Mouse (Mus musculus) cerebellum, adult 18-20 months (tissue): ENCODE results near the gene Gm11985.
"Not testable (repeated sequence)": the region's sequence is repeated elsewhere in the genome, so short reads cannot be mapped to it uniquely, and the experiment has no call there.

Experiments used
- DNase-seq, 2 experiments: peaks; one replicate each; pipeline ENCODE4 v3.0.0; 2021

Gene Gm11985

DNA sequence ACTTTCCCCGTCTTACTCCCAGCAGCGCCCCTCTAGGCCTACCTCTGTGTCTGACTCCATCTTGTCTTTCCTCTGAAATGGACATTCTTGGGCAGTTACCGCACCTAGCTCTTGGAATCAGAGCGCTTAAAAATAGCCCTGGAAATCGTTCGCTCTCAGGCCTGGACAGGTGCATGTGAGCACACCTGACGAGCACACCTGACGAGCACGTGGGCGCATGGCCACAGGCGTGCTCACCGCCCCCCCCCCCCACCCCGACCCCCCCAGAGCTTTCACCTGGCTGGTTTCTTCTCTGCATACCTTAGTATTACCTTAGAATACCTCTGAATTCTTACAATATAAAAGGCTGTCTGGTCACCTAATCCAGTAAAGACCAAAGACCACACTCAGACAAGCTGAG is at the start of gene Gm11985:
TSS of gene Gm11985 (minus strand) at position 101 of the 400 bp plus-strand sequence.
- DNase-seq = no peak

DNA sequence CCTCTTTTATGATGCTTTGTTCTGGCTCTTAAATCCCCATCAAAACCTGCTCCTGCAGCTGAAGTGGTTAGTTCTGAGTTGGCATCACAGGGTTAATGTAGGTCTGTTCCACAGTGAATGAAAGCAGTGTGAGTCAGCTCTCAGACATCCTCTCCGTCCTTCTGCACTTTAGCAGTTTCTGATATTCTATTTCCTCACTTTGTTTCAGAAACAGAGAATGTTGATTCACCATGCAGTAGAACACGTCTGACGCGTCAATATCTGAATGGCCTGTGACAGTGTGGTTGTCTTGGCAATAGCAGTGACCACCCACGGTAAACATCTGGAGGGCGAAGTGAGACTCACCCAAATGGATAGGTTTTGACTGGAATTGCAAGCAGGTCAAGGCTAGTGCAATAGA is 49.3 kb upstream of the Gm11985 start:
- DNase-seq = no peak

DNA sequence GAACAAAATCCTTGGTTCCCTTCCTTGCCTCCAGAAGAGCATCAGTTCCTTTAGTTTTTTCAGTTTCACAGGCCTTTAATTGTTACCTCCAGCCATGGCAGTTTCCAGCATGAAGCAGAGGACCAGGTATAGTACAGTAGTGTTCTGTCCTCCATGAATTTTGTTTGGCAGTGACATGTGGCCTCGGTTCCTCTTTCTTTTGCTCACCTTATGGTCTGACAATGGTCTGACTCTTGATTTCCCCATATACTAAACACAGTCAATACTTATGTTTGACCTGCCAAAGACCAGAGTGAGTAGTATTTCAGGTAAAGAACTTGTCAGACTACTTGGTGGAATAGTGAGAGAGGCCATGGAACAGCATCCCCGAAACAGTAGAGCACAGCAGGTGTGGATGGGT is 48.4 kb upstream of the Gm11985 start:
- no peak for DNase-seq

DNA sequence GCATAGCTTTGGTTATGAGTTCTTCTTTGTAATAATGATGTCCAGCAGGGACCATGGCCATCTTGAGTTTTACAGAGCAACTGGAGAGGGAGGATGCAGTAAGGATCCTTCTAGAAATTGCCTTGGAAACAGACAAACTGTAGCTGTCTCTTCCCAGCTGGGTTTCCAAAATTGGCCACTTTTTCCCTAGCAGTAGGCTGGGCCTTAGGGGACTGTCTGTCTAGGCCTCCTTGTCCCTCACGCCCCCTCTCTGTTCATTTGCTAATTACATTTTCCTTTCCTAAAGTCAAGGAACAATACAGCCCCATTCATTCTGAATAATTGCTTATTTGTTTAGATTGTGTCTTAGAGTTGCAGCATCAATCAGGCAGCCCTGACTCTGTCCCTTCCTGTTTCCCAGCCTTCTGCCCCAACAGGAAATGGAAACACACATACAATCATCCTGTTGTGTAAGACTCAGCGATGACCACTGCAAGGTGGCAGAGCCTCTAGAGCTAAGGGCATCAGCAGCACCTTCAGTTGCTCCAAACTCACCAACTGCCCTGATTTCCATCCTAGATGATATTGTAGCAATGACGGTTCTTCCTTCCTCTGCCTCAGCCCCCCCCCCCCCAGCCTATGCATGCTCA is 46.7 kb upstream of the Gm11985 start:
- DNase-seq = no peak

DNA sequence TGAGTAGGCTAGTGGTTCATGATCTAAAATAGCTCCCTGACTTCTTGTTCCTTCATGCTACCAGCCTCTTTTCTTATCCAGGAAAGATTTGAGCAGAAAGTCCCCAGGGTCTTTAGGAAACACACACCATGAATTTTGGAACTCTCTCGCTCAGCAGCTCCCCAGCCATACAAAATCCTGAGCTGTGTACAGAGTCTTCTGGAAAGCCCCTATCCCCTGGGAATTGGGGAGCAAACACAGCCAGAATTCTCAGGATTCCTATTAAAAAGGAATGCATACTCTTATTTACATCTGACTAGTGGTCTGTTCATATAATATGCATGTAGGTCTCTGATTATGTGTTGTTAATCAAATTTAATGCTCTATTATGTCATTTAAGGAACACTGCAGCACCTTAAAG is 46.1 kb upstream of the Gm11985 start:
- no peak for DNase-seq

DNA sequence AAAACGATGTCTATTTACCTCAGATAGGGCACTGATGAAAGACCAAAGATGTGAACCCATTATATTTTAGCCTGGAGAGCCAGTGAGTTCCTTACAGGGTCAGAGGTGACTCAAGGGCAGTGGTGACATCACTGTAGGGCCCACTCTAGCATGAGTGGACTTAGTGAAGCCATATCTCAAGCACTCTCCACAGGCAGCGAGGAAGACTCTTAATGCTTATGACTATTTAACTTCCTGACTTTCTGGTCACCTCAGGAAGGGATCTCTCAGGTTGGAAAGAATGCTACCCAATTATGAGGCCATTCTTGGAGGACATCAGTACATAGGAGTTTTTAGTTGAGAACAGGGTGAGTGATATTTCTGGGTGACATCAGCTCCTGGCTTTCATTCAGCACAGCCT is 45.0 kb upstream of the Gm11985 start:
- no peak for DNase-seq

DNA sequence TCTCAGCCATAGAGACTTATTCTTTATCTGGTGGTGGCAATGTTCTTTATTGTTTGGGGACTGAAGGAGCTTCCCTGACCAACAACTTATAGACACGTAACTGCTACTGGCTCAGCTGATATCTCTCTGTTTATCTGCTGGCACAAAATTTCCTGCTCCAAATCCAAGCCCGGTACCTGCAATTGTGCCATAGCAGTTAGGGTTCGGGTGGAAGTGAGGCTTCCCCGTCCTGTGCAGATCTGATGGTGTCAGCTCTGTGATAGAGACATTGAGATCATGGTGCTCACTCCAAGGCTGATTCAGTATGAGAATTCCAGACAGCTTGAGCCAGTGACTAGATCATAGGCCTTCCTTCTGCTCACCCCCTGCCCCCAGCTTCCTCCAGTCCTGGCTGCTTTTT is 43.6 kb upstream of the Gm11985 start:
- no peak for DNase-seq

DNA sequence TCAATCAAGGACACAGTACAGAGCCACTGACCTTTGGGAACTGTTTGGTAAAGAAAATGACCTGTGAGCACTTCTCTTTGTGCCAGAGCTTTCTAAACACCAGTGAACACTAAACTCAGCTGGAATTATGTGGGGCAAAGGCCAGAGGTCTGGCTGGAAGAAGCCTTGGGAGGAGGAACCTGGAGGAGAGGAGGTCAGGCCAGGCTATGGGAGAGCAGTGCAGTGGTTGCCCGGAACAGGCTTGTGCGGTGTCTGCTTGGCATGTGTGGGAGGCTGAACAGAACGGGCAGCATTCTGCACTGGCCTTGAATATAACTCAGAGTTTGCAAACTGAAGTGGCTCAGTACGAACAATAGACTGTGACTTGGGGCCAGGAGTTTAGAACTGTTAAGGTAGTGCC is 41.6 kb upstream of the Gm11985 start:
- no peak for DNase-seq

DNA sequence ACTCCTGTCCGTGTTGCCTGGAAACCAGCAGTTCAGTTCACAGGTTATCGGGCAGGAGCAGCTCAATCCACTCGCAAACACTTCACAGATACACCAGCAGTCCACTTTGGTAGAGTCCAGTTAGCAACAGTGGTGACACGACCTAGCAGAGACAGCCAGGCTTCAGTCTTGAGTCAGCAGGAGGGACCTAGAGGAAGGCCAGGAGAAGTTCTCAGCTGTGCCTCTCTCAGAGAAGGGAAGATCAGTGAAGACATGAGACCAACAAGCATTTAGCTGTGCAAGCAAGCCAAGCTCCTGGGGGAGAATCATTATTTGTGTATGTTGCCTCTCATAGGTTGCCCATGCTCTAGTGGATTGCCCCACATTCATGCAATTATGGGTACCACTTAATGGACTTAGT is 39.7 kb upstream of the Gm11985 start:
- no peak for DNase-seq

DNA sequence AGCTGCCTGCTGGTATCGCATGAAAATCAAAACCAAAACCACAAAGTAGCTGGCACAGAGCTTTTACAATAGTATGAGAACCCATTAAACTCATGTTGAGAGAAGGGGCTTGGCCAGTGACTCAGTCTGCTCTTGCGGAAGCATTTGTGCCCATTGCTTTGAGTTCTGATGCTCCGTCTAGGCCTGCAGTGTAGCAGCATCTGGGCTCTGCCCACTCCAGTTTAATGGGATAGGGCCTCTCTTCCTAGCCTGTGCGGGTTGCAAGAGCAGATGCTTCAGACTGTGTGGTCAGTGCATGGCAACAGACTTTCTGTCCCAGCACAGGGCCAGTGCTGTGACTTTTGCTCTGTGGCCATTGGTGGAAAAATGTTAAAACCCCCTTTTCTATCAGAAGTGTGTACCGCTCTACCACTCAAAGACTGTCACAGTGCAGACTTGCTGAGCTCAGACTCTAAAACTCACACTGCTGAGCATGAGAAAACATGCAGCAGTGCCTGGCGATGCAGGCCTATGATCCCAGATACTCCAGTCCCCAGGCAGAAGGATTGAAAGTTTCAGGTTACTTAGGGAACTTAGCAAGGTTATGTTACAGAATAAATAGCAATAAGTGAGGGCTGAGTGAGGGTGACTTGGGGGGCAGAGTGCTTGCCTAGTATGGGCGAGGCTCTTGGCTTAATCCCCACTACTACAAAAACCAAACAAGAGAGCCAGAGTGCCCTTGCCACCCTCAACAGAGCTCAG is 38.6 kb upstream of the Gm11985 start:
- DNase-seq = no peak

DNA sequence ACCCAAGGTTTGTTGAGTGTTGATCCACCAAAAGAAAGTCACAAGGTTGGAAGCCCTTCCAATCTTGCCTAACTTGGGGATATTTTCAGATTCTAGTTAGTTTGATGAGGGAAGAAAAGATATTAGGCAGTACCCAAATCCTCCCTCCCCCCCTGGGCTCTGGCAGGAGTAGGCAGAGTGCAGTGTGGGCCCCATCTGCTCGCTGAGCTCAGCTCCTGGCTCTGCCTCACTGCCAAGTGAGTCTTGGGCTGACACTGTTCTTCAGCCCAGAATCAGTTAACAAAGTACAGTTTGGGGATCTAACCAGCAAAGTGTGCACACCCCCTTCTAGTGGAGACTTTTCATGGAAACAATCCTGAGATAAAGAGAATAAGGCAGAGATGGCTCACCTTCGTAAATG is 37.8 kb upstream of the Gm11985 start:
- peak in 1 of 2 experiments; percentile 4 for DNase-seq

DNA sequence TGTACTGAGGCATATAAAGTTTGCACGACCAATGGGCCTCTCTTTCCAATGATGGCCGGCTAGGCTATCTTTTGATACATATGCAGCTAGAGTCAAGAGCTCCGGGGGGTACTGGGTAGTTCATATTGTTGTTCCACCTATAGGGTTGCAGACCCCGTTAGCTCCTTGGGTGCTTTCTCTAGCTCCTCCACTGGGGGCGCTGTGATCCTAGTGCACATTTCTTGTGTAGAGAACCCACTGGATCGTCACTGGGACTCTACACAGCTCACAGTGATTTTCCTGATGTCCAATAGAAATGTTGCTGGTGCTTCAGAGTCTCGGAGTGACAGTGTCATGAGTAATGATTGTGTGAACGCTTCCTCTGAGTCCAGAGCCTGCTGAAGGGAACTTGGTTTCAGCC is 33.5 kb upstream of the Gm11985 start:
- DNase-seq = not testable (repeated sequence)

DNA sequence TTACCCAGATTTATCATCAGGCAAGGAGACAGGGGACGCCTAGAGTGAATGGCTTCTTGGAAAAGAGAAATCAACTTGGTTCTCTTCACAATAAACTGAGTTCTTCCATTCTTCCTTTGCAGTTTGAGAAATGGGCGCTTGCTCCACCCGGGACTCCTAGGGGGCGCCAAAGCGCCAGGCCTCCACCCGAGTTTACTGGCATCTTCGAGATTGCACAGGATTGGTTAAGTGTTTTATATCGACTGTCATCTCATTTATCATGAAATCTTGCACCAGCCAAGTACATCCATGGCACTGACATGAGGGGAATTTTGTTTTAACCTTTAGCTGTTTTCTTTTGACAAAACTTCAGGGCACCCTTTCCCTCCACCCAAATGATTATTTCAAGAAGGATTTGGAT is 27.3 kb upstream of the Gm11985 start:
- peak; percentile 35 to 62 for DNase-seq

DNA sequence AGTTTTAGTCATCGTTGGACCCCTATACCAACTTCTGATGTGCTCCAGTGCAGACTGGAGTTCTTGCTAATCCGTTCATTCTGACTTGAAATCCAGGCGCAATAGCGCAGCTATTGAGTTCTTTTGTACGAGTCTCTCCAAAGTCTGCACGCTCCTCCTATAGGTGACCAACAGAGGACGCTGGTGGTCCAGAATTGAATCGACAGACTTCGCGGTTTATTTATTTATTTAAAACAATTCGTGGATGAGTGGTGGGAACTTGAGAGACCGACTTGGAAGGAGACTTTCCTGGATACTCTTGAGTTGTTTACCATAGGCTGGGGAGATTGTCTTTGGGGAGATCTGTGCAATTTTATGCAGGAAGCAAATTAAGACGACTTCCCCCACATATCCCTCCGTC is 26.4 kb upstream of the Gm11985 start:
- no peak for DNase-seq

DNA sequence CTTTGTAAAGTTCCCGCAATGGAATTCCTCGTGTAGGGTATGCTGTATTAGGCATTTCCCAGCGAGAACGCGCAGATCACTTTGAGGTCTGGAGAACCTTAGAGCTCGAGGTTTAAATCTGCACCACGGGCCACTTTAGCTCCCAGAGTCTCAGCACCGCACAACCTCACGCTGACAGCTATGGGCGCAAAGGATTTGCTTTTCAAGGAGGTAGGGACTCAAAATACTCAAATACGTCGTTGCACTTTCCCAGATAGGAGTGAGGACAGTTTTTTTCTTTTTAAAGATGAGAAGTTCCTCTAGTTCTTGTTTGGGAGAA is 25.9 kb upstream of the Gm11985 start:
- no peak for DNase-seq

DNA sequence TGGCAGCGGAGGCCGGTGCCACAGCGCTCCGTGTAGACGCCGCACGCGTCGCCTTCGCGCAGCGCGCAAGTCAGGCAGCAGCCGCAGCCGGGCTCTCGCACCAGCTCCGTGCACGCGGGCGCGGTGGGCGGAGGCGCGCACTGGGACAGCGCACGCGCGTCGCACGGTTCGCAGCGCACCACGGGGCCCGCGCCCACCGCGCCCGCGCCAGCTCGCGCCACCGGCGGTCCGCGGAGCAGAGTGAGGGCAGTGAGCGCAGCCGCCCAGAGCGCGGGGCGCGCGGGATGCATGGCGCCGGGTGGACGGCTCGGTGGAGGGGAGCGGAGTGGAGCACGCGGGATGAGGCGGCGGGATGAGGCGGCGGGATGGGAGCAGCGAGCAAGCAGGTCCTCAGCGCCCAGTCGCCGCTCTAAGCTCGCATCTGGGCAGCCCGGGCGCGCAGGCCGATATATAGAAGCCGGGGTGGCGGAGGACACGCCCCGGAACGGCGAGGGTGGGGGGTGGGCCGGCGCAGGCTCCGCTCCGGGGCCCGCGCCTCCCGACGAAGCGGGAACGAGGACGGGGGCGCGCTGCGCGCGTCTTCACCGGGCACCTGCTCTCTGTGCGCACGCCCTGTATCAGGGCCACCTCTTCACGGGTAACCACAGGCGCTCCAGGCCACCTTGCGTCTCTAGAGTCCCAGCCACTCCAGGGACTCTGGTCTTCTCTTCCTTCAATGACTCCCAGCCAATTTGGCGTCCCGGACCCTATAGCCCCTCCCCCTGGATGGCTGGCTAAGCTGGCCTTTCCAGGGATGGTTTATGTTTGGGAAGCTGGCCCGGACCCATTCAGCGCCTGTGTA is 25.4 kb upstream of the Gm11985 start, which contains the start of gene Igfbp3:
TSS of gene Igfbp3 (minus strand) at position 423 of the 841 bp plus-strand sequence.
- peak in 1 of 2 experiments; percentile 54 for DNase-seq

DNA sequence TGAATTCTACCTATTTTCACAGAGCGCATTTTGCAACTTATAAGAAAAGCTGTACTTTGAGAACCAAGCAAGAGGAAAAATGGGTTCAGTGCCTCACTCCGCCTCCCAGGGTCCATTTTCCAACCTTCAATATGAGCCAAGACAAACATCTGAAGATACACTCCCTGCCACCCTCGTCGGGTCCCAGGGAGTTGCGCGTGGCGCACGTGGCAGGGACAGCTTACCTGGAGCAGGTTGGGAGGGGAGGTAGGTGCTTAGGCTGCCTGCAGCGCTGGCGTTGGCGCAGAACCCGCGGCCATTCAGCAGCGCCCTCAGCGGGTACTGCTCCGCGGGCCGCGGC is 24.8 kb upstream of the Gm11985 start:
- no peak for DNase-seq

DNA sequence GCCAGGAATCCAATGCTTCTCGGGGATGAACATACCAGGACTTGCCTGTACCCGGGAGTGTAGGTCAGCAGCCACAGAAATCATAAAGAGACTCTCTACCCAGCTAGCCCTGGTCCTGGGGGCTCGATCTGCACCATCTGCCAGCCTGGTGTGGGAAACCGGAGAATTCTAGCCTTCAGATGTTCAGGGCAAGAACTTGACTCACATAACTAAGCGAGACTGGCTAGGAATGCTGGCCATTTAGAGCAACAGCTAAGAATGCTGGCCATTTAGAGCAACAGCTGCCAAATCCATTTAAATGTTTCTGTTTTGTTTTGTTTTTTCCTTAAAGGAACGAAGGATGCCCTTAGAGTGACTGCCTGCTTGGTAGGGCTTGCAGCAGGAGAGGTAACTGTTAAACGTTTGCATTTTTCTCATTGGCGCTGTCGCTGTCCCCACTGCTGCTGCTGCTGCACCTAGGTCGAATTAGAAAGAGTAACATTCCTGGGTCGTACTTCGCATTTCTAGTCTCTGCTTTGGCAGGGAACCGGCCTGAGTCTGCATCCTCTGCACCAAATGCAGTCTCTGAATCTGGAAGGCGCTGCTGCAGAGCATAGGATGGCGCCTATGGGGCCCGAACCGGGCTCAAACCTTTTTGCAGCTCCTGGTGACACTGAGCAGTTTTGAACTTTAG is 23.9 kb upstream of the Gm11985 start:
- DNase-seq = no peak

DNA sequence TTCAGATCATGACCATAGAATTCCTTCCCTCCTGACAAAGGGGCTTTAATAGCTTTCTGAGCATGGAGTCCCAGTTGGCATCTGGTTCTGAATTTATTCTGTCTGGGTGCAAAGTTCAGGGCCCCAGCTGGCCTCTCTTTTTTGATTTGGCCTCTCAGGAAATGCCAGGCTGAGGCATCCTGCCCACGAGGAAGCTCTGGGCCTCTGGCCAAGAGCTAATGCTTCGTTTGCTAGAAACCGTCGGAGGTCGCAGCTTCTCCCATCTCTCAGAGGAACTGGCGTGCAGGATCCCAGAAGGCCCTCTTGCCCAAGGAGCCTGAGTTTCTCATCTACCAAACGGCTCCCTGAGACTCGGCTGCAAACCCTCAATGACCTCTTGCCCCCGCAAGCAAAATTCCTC is 22.8 kb upstream of the Gm11985 start:
- DNase-seq = no peak

DNA sequence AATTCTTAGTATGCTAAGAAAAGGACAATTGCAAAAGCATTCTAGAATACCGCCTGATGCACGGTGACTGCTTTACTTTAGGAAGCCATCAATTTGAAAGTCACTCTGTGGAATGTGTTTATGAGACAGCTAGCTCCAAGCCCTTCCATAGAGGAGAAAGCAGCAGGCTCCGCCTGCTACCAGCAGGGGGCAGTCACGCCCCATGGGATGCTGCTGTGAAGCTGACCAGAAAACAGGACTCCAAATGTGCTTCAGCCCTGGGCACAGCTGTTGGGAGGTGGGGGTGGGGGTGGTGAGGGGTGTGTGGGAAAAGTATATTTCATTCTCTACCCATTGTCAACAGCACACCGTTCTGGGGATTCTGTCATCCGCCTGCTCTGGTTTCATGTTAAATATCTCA is 22.0 kb upstream of the Gm11985 start:
- DNase-seq = peak; percentile 42 to 67

DNA sequence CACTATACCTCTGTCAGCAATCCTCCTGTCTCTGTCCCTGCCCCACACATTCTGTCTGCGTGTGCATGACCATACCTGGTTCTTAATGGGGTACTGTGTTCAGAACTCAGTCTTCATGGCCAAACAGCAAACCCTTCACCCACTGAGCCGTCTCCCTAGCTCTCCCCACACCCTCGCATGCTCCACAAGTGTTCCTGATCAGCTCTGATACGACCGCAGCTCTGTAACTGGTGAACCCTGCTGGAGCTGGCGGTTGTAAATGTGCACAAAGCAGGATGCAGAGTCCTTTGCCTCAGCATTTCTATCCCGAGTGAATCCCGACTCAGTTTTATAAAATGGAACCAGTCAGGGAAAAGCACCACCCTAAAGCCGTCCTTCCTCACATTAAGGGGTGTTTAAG is 15.5 kb upstream of the Gm11985 start:
- DNase-seq = no peak

DNA sequence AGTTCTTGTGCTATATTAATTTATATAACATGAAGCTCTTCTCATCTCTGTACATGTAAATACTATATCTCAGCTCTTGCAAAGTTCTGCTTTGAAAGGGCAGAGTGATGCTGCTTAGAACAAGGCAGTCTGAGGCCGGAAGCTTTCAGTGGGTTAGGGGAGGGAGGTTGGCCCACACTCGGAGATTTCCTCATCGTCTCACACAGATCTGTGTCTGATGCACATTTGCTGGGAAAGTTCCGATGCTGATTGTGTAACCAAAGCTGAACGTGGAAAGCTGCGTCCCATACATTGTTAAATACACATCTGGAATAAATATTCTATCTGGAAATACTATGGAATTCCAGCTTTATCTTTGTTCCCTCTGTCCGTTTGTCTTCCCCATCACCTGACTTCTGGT is 13.8 kb upstream of the Gm11985 start:
- no peak for DNase-seq

DNA sequence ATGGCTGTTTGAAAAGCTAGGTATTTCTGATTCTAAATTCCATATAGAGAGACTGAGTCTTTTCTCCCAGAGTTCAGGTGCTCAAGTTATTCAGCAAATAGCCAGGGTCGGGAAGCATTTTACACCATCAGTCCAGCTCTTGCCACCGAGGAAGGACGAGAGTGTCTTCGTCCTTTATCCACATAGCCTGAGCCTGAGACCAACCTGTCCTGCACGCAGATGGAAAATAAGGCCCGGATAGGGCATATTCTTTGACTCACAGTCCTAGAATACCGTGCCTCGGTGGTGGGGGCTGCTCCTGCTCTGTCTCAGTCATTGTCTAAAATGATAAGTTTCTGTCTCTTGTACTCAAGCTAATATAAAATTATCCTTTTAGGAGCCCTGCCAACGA is 12.0 kb upstream of the Gm11985 start:
- DNase-seq = no peak
